In genomic region chr15:78712335-78713258, GRCm38 (mm10) we compare ENCODE assay signal across 8 mouse cellular contexts. TPM values are rescaled to one million over a fixed set of nuclear protein-coding genes. Genes with fewer than 3 reads are reported as not detected.
A peak's percentile ranks its signal among the peaks of the same experiment; 100 is the strongest.
DNase-seq lines count a peak whose midpoint lies in the region; ATAC-seq and TF ChIP-seq lines count a peak whose summit lies in the region.

No protein-coding gene starts in this region.

- DNase-seq in lung, adult 2 months, result no peak
- peak; percentile 58 for DNase-seq in adrenal gland, postnatal 25 days
- DNase-seq in kidney, postnatal 4 days, result peak; percentile 69 to 75
- peak; percentile 49 for DNase-seq in thymus, postnatal 0 days (ENCODE audit: low spot score)

- H3K36me3 ChIP-seq in lung, embryonic 15.5 days, result no peaks in the 10 kb centered on the region
- H3K36me3 ChIP-seq in midbrain, embryonic 15.5 days (replicated peaks), result no peaks in the 10 kb centered on the region

- peaks cover 81% of the 10 kb centered on the region for H3K27me3 ChIP-seq in lung, embryonic 15.5 days
- peaks cover 8% of the 10 kb centered on the region; the same call in 1 of the 2 replicates for H3K27me3 ChIP-seq in midbrain, embryonic 15.5 days (replicated peaks)

- H3K4me3 ChIP-seq in lung, embryonic 15.5 days, result 0 out of 2 replicates have a peak overlapping the region, but pooled peaks have one; percentile 9
- no peak overlapping the region for H3K4me3 ChIP-seq in lung, adult 2 months (replicated peaks; ENCODE audit: extremely low read depth, low read depth, low read length)
- H3K4me3 ChIP-seq in midbrain, embryonic 15.5 days, result peak overlapping the region; percentile 29

- H3K9me3 ChIP-seq in lung, embryonic 15.5 days, result no peaks in the 10 kb centered on the region
- no peaks in the 10 kb centered on the region for H3K9me3 ChIP-seq in midbrain, embryonic 15.5 days

- TF ChIP-seq POLR2A in lung, adult 2 months (IDR thresholded peaks at IDR 0.05; ENCODE audit: borderline replicate concordance, extremely low read depth, low read depth, low read length), result no peak

- peak overlapping the region; percentile 33 for H3K4me2 ChIP-seq in lung, embryonic 15.5 days
- peak overlapping the region; percentile 68 for H3K4me2 ChIP-seq in midbrain, embryonic 15.5 days

- 8% methylated on average over 53 of the region's 53 CpGs for WGBS in lung, embryonic 15.5 days
- WGBS in lung, adult 2 months, result 8% methylated on average over 53 of the region's 53 CpGs
- WGBS in midbrain, embryonic 15.5 days, result 7% methylated on average over 53 of the region's 53 CpGs

- no peak for ATAC-seq in lung, embryonic 15.5 days (ENCODE audit: borderline replicate concordance, extremely low read depth, low FRiP score, low TSS enrichment)
- ATAC-seq in granulocyte monocyte progenitor cell, adult 5-6 weeks (replicated peaks; ENCODE audit: poor library complexity, severe bottlenecking), result peak; percentile 22; the same call in 1 of the 2 replicates
- peak; percentile 7; the same call in 1 of the 2 replicates for ATAC-seq in midbrain, embryonic 15.5 days (replicated peaks)
- no peak for ATAC-seq in megakaryocyte, adult 5-6 weeks (ENCODE audit: poor library complexity, severe bottlenecking)

- H3K4me1 ChIP-seq in lung, embryonic 15.5 days, result peaks cover 5% of the 10 kb centered on the region
- H3K4me1 ChIP-seq in lung, adult 2 months (ENCODE audit: control insufficient read depth, insufficient read depth, low read length), result no peaks in the 10 kb centered on the region
- peaks cover 74% of the 10 kb centered on the region for H3K4me1 ChIP-seq in midbrain, embryonic 15.5 days

- no peak overlapping the region for H3K9ac ChIP-seq in lung, embryonic 15.5 days
- H3K9ac ChIP-seq in midbrain, embryonic 15.5 days, result peak overlapping the region; percentile 21

- no peak overlapping the region for H3K27ac ChIP-seq in lung, embryonic 15.5 days
- H3K27ac ChIP-seq in midbrain, embryonic 15.5 days, result peak overlapping the region; percentile 31; the same call in 1 of the 2 replicates

- TF ChIP-seq CTCF in lung, adult 2 months (IDR thresholded peaks at IDR 0.05; ENCODE audit: insufficient read depth, low read length), result no peak

RNA-seq across cellular contexts. Expression of gene Elfn2, which starts 6.0 kb away (rescaled TPM):
- 0.06 and 0.08 TPM in 2 replicates for polyA plus RNA-seq in lung, embryonic 15.5 days (2015; fragmentation: Nextera tagmentation; extraction: Ambion mirVana)
- 0.02 and 0.09 TPM in 2 replicates for polyA plus RNA-seq in lung, adult 2 months (2012; rRNA removed)
- 2.4 and 7.8 TPM in 2 replicates for total RNA-seq in adrenal gland, postnatal 25 days (2021)
- total RNA-seq in granulocyte monocyte progenitor cell, adult 5-6 weeks (2014; fragmentation: Nextera tagmentation), result not detected in 2 replicates
- total RNA-seq in granulocyte monocyte progenitor cell, adult 5-6 weeks (2017), result not detected in 2 replicates
- 10.1 and 11.1 TPM in 2 replicates for polyA plus RNA-seq in midbrain, embryonic 15.5 days (2015; fragmentation: Nextera tagmentation; extraction: Ambion mirVana)
- 0.91 and 1.3 TPM in 2 replicates for polyA plus RNA-seq in thymus, postnatal 0 days (2015; fragmentation: Nextera tagmentation; extraction: Ambion mirVana)
- total RNA-seq in megakaryocyte, adult 5-6 weeks (2015), result 0.02 TPM in 1 of 2 replicates, not detected in the other
- total RNA-seq in megakaryocyte, adult 5-6 weeks (2017), result not detected in 2 replicates

Comparison
In these comparisons a context has a peak if more than half of its experiments do, and no peak if none do; other contexts are left out.
1. ATAC-seq: peak in granulocyte monocyte progenitor cell, adult 5-6 weeks (single experiment) and midbrain, embryonic 15.5 days (single experiment); none in lung, embryonic 15.5 days (single experiment) and megakaryocyte, adult 5-6 weeks (single experiment).